Mouse (Mus musculus) megakaryocyte-erythroid progenitor cell, adult 5-6 weeks (primary cell): ENCODE results near the gene Syn2. TPM values are rescaled to one million over a fixed set of nuclear protein-coding genes. Genes with fewer than 3 reads are reported as not detected.

Experiments used
- ATAC-seq: replicated peaks from 2 replicates; pipeline ENCODE4 v1.8.0; 2016; ENCODE audit warnings: mild to moderate bottlenecking, inconsistent platforms; ENCODE audit not compliant: severe bottlenecking, poor library complexity, low FRiP score, low TSS enrichment
- total RNA-seq, 2 experiments: library from RNA; stranded (forward) in 1 of 2; stranded (reverse) in 1 of 2; fragments of 200-1000, 215-1000 nt in 1 of 2; fragments of >200 nt in 1 of 2; fragmentation: Nextera tagmentation in 1 of 2; gene quantifications; 2 replicates each; pipeline ENCODE4 v1.2.3; 2014 to 2017

Syn2 gene
- total RNA-seq, 2 experiments from 2014 or later = not detected

- ATAC-seq = no peak
Observed at GRCm38 (mm10) chr6:115275116-115275815, 140.6 kb downstream of the Syn2 start.

GRCm38 (mm10) chr6:115278086-115278485, 143.4 kb downstream of the Syn2 start:
- no peak for ATAC-seq

GRCm38 (mm10) chr6:115279639-115280038, 144.9 kb downstream of the Syn2 start:
- ATAC-seq = no peak

GRCm38 (mm10) chr6:115284153-115284552, 149.5 kb downstream of the Syn2 start:
- no peak for ATAC-seq

GRCm38 (mm10) chr6:115286441-115286840, 151.7 kb downstream of the Syn2 start:
- ATAC-seq = no peak

- no peak for ATAC-seq
Observed at GRCm38 (mm10) chr6:115288223-115288622, 153.5 kb downstream of the Syn2 start.

- no peak for ATAC-seq
Observed at GRCm38 (mm10) chr6:115290561-115290960, 155.9 kb downstream of the Syn2 start.

- no peak for ATAC-seq
Observed at GRCm38 (mm10) chr6:115291068-115291467, 156.4 kb downstream of the Syn2 start.

GRCm38 (mm10) chr6:115291823-115292222, 157.1 kb downstream of the Syn2 start:
- no peak for ATAC-seq

- no peak for ATAC-seq
Observed at GRCm38 (mm10) chr6:115292621-115293020, 157.9 kb downstream of the Syn2 start.

- ATAC-seq = no peak
Observed at GRCm38 (mm10) chr6:115293877-115294276, 159.2 kb downstream of the Syn2 start.

- no peak for ATAC-seq
Observed at GRCm38 (mm10) chr6:115307134-115307533, 172.4 kb downstream of the Syn2 start.

GRCm38 (mm10) chr6:115312780-115313179, 178.1 kb downstream of the Syn2 start:
- ATAC-seq = no peak

- no peak for ATAC-seq
Observed at GRCm38 (mm10) chr6:115313235-115313738, 178.6 kb downstream of the Syn2 start.

- ATAC-seq = no peak
Observed at GRCm38 (mm10) chr6:115313910-115314309, 179.2 kb downstream of the Syn2 start.

GRCm38 (mm10) chr6:115315770-115316169, 181.1 kb downstream of the Syn2 start:
- no peak for ATAC-seq

- ATAC-seq = no peak
Observed at GRCm38 (mm10) chr6:115316811-115317221, 182.1 kb downstream of the Syn2 start.

GRCm38 (mm10) chr6:115318811-115319210, 184.1 kb downstream of the Syn2 start:
- no peak for ATAC-seq

- no peak for ATAC-seq
Observed at GRCm38 (mm10) chr6:115319686-115320085, 185.0 kb downstream of the Syn2 start.

GRCm38 (mm10) chr6:115320927-115321714, 186.4 kb downstream of the Syn2 start:
- ATAC-seq = no peak
